Mouse (Mus musculus): ENCODE measurements at regions not wholly inside any gene's neighbourhood (a gene's known extent, or its start where the extent isn't known, plus 50 kb on each side); places are given as distances from the start of the nearest gene placed in this dataset.

DNA sequence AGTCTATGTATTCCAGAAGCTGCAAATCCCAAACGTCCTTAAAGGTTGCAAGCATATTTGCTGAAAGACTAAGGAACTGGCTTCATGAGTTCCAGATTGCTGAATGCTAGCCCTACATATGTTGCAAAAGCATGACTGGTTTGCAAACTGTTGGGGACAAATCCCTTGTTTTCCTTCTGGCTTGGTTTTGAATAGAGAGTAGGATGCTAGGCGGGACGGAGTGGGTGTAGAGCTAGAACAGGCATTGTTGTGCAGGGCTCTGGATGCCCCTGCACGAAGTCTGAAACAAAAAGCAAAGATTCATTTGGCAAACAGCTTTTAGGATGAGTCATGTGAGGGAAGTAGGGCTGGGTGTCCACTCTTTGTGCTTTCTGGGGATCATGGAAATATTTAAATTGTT is 500.9 kb upstream of the Cnksr2 start:
- no peak for DNase-seq

DNA sequence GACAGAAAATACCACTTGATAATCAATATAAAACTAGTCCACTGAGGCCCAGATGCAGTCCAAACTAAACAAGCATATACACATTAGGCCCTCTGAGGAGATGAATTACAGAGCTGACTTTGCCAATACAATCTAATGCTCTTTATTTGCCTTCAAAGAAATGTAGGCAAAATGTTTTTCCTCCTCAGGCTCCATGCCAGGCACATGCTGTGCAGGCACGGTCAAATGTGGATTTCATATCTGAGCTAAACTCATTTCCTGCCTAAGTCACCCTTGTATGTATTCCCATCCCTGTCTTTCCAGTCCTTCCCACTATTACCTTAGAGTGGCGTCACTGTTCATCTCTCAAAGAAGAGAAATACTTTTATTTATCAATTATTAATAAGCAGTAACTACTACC is 534.8 kb upstream of the Cnksr2 start:
- no peak for DNase-seq

- DNase-seq, result no peak
Measured at GRCm38 (mm10) chrX:158613136-158613535, 570.0 kb upstream of the Cnksr2 start.

GRCm38 (mm10) chrX:158613607-158614006 is 570.5 kb upstream of the Cnksr2 start:
- DNase-seq, result peak; percentile 12

DNA sequence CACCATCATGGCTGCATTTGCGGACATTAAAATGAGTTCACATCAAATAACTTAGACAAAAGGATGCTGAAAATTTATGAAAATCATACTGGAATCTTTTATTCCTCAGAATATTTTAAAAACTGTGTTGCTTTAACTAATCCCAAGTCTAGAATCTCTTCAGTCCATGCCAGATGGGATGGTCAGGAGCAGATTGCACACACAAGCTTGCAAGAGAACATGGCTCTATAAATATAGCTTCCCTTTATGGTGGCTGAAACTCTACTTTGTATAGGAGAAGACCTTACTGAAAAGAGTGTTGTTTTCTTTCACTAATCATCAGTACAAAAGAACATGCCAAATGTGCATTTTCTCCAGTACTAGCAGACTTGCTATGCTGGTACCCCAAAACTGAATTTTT is 570.9 kb upstream of the Cnksr2 start:
- no peak for DNase-seq

DNA sequence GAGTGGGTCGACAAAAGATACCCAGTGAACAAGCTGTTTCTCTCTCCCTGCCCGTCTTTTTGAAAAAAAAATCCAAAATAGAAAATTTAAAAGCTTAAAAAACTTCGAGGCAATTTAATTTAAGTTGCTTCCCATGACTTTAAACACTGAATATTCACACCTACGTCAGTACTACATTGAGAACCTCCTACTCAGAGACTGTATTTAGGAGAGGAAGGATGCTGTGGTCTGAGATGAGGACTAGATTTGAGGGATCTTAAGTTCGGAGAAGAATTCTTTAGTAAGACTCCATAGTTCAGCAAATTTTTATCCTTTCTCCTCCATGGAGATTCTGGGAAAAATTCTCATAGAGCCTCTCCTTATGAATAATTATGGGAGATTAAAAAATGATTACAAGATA is 571.4 kb upstream of the Cnksr2 start:
- no peak for DNase-seq

GRCm38 (mm10) chrX:158615096-158615495 is 572.0 kb upstream of the Cnksr2 start:
- DNase-seq, result no peak

- no peak for DNase-seq
Measured at GRCm38 (mm10) chrX:158627390-158627789, 582.7 kb upstream of the Rps6ka3 start.

DNA sequence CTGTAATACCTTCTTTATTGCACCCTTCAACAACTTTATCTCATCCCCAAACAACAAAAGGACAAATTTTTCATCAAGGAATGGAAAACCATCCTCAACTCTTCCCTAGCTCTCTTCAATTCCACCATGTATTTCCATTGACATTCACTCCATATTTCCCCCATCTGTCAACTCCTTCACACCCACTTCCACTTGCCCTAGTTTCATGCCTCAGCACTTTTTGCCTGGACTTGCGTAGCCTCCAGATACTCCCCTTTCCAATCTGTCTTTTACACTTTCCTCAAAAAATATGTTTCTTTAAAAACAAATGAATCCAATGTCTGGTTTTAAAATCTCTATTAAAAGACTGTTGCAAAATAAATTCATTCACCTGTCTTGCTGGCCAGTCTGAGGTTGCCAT is 577.7 kb upstream of the Rps6ka3 start:
- no peak for DNase-seq

DNA sequence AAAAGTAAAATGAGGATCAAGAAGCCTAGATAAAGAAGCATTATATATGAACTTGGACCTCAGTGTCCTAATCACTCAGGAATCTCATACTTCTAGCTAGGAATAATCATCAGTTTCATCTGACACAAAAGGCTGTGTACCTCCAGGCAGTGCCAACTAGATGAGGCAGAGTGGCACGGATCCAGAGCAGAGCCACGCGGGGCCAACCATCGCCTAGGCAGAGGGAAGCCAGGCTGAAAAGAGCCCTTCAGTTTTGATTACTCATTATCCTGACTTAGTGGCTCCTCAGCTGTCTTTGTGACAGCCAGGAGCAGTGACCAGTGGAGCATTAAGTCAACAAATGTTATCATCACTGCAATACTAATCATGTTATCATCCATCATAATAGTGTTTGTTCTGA is 557.9 kb upstream of the Rps6ka3 start:
- no peak for DNase-seq

DNA sequence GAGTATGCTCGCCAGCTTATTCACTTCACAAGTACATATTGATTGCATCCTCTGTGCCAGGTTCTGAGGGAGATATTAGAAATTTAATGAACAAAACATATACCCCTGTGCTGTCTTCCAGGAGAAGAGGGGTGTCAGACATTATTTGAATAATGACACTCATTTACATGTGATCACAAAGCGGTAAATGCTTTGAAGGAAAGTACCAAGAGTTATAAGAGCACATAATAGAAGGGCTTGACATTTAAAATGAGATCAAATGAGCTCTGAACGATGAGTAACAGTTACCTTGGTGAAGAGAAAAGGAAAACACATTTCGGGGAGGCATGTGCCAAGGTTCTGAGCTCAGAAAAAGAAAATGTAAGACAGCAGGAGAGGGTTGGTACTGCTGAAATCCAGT is 553.9 kb upstream of the Rps6ka3 start:
- no peak for DNase-seq

DNA sequence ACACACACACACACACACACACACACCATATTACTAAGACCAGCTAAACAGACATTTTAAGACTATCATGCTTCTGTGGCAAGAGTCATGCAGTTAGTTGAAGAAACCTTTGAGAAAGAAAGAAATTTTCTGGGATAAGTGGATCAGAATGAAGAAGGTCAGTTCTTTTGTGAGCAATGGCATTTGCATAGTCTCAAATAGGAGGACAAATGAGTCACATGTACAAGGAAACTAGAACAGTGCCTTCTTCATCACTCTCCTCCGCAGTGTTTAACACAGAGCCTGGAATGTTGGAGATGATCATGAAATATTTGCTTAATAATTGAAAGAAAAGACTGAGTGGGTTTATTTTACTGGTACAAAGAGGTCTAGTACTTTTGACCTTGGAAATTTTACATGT is 515.9 kb upstream of the Rps6ka3 start:
- DNase-seq, result no peak

DNA sequence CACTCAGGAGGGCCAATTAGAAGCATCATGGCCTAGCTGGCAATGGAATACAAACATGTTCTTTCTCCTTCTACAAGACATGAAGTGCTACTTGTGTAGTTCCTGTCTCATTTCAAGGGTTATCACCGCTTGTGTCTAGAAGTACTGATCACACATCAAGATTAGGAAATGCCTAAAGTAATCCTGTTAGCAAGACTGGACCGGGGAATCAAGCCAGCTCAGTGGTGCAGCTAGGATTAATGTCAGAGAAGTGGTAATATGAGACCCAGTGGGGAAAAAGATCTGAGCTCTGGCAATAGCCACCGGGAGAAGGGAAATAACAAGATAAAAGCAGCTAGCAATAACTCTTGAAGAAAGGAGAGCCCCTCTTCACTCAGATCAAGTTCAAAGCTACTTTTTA is 506.7 kb upstream of the Rps6ka3 start:
- no peak for DNase-seq

DNA sequence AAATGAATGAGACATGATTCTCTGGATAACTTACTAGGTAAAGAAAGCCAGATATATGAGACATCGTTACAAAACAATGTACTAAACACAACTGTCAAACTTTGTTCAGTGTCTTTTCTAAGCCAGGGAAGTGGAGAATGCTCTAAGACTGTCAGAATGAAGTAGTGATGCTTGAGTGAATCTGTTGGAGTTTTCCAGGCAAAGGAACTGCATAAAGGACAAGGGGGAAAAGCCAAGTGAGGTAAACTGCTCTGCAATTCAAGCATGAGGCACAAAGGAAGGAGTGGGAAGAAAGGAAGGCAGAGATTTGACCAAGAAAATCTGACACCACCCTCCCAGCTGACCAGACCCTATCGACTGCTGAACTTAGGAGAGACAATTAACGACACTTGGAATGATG is 500.3 kb upstream of the Rps6ka3 start:
- DNase-seq, result no peak

- DNase-seq, result no peak
Measured at GRCm38 (mm10) chrX:158744738-158745137, 465.4 kb upstream of the Rps6ka3 start.

DNA sequence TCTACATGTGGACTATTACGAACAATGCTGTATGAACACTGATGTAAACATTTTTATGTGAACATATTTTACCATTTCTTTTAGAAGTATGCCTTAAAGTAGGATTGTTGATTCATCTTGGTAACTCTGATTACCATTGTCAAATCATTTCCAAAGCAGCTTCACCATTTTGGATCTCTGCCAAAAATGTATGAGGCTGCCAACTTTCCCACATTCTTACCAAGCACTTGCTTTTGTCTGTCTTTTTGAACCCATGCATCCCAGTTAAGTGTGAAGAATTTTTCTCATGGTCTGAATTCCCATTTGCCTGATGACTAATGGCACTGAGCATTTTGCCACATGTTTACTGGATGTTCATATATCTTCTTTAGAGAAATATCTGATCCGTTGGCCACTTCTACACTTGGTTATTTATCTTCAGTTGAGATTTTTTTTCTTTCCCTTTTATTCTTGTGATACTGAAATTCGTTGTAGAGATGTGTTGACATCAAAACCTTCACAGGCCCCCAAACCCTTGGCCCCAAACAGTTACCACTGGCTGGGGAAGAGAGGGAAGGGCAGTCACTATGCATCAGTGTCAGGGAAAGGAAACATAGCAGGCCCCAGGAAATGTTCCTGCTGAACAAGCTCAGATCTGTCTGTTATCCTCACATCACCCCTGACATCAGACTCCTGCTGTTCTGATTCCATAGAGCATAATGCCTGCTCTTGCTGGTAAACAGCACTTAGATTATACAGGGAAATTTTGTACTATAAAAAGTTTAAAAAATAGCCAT is 464.2 kb upstream of the Rps6ka3 start:
- no peak for DNase-seq

Measured in lung, postnatal 36 days (tissue).